Mouse (Mus musculus): ENCODE measurements around the gene Glg1. TPM values are rescaled to one million over a fixed set of nuclear protein-coding genes. Genes with fewer than 3 reads are reported as not detected.
"Not testable (repeated sequence)": the region's sequence is repeated elsewhere in the genome, so short reads cannot be mapped to it uniquely, and the experiment has no call there.

Glg1 gene
- total and polyA plus RNA-seq, 3 experiments: 13.8 to 32.2 (median 21.6) TPM

DNA sequence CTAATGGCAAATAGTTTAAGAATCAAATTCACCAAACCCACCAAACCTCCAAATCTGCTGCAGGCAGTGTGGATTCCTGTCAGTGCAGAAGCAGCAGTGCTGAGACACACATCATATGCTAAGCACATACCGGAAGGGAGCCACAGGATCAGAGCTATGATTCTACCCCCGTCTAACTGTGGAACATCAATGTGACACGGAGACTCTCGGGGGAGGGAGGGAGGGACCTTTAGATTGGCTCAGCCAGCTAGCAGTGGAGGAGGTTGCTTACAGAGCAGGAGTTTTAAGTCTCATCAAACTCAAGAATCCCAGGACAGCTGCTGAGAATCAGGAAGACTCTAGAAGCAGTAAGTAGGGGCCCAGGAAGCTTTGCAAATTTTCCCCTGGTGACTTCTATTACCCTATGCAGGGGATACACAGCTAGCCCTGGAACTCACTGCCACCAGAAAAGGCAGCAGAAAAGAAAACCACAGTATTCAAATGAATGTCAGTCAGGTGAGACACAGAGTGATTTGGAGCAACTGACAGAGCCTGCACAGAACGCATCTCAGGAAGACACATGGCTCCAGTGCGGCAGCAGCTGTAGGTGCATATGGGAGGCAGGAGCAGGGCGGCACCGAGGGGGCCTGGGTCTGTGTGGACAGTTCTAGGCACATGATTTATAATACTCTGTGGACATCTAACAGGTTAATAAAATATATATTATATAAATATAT is 103.1 kb downstream of the Glg1 start:
- in situ Hi-C loops (cut with MboI; ENCODE audit: low pct_ligation_motif_present, low pct_unique_long_range_greater_than_20kb, low sequenced_read_pairs): no loop called here

DNA sequence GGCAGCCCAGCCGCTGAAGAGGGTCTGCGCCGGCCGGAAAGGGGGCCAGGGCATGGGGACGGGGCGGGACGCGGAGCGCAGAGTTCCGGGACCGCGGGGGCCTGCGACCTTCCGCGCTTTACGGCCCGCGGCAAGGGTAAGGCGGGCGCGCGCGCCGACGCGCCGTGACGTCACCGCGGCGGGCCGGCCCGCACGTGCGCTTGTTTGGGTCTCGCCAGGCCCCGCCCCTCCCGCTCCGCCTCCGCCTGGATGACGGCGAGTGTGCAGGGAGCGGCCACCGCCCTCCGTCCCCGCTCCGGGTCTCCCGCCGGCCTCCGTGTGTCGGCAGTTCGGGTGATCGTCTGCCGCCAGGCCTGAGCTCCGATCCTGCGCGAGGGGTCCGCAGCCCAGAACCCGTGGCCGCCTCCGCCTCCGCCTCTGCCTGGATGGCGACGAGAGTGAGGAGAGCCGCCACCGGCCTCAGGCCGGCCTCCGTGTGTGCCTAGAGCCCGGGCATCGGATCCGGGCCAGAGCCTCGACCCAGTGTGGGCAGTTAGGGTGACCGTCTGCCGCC is 113.5 kb downstream of the Glg1 start:
- H3K4me3 ChIP-seq (replicated peaks in 1 of 3; ENCODE audit: low read depth in 2 of 3, low read length in 2 of 3, poor library complexity in 1 of 3): peak overlapping the region; percentile 48 to 74 (median 51)
- peak; percentile 81 for DNase-seq (ENCODE audit: extremely low read depth)
- in situ Hi-C loops (cut with MboI; ENCODE audit: low pct_ligation_motif_present, low pct_unique_long_range_greater_than_20kb, low sequenced_read_pairs); dilution Hi-C loops (cut with MboI; ENCODE audit: extremely low pct_ligation_motif_present, extremely low pct_unique_long_range_greater_than_20kb, low sequenced_read_pairs); H3K9me3 ChIP-seq (replicated peaks; ENCODE audit: low read length); H3K27me3 ChIP-seq (replicated peaks); H3K27ac ChIP-seq (ENCODE audit: insufficient read depth, low read depth): not testable (repeated sequence)
- H3K36me3 ChIP-seq (replicated peaks in 1 of 2; ENCODE audit: control insufficient read depth in 1 of 2, insufficient read depth in 1 of 2, low read length in 1 of 2): peaks cover 0 to 14% of the 10 kb centered on the region in 2 experiments
- TF ChIP-seq SIN3A (IDR thresholded peaks at IDR 0.05; ENCODE audit: low read length): peak; percentile 83
- TF ChIP-seq NRF1 (IDR thresholded peaks at IDR 0.05; ENCODE audit: low read depth, low read length): peak; percentile 56
- TF ChIP-seq ELF1 (IDR thresholded peaks at IDR 0.05; ENCODE audit: low read depth, low read length): peak; percentile 77
- TF ChIP-seq BHLHE40 (IDR thresholded peaks at IDR 0.05; ENCODE audit: low read depth, low read length): peak; percentile 96
- peak; percentile 37; the same call in 1 of the 2 replicates for TF ChIP-seq TCF12 (IDR thresholded peaks at IDR 0.05; ENCODE audit: low read depth, low read length)
- peak; percentile 50 for TF ChIP-seq HCFC1 (IDR thresholded peaks at IDR 0.05; ENCODE audit: low read depth, low read length)
- 0 out of 2 replicates have a peak, but pooled peaks have one; percentile 16 for TF ChIP-seq ZMIZ1 (IDR thresholded peaks at IDR 0.05; ENCODE audit: low read depth, low read length)
- peak; percentile 80; the same call in 1 of the 2 replicates for TF ChIP-seq MXI1 (IDR thresholded peaks at IDR 0.05; ENCODE audit: low read depth, low read length)
- TF ChIP-seq MAX (IDR thresholded peaks at IDR 0.05; ENCODE audit: low read length): peak; percentile 78
- peak overlapping the region; percentile 57 for H3K9ac ChIP-seq (ENCODE audit: insufficient read depth, low read depth)
- peak overlapping the region; percentile 89 for H3K4me2 ChIP-seq (ENCODE audit: insufficient read depth, low read depth, poor library complexity, severe bottlenecking)
- H3K4me1 ChIP-seq (ENCODE audit: control insufficient read depth in 1 of 2, insufficient read depth in 2 of 2): peaks cover 0 to 27% of the 10 kb centered on the region in 2 experiments; a peak in 2 of 4 replicates
- peaks cover 16% of the 10 kb centered on the region for H3K79me2 ChIP-seq (replicated peaks; ENCODE audit: control insufficient read depth, extremely low read depth, insufficient read depth, poor library complexity, severe bottlenecking)

More for the DNA sequence above, 103.1 kb downstream of the Glg1 start:
- H3K4me3 ChIP-seq (replicated peaks in 1 of 3; ENCODE audit: low read depth in 2 of 3, low read length in 2 of 3, poor library complexity in 1 of 3): no peak overlapping the region
- peak overlapping the region; percentile 61; the same call in 1 of the 2 replicates for H3K27ac ChIP-seq (ENCODE audit: insufficient read depth, low read depth)
- peaks cover 37 to 74% of the 10 kb centered on the region in 2 experiments for H3K36me3 ChIP-seq (replicated peaks in 1 of 2; ENCODE audit: control insufficient read depth in 1 of 2, insufficient read depth in 1 of 2, low read length in 1 of 2)
- DNase-seq (ENCODE audit: extremely low read depth): peak; percentile 81
- no peaks in the 10 kb centered on the region for H3K79me2 ChIP-seq (replicated peaks; ENCODE audit: control insufficient read depth, extremely low read depth, insufficient read depth, poor library complexity, severe bottlenecking)
- dilution Hi-C loops (cut with MboI; ENCODE audit: extremely low pct_ligation_motif_present, extremely low pct_unique_long_range_greater_than_20kb, low sequenced_read_pairs): no loop called here
- H3K9ac ChIP-seq (ENCODE audit: insufficient read depth, low read depth): no peak overlapping the region; the same call in 1 of the 2 replicates
- H3K27me3 ChIP-seq (replicated peaks): no peaks in the 10 kb centered on the region
- TF ChIP-seq ZKSCAN1 (IDR thresholded peaks at IDR 0.05; ENCODE audit: borderline replicate concordance, low read depth, low read length): no peak
- no peak for TF ChIP-seq E2F4 (IDR thresholded peaks at IDR 0.05; ENCODE audit: insufficient replicate concordance, low read depth, low read length)
- TF ChIP-seq SIN3A (IDR thresholded peaks at IDR 0.05; ENCODE audit: low read length): peak; percentile 45; the same call in 1 of the 2 replicates
- no peak for TF ChIP-seq HCFC1 (IDR thresholded peaks at IDR 0.05; ENCODE audit: low read depth, low read length)
- TF ChIP-seq MEF2A (IDR thresholded peaks at IDR 0.05; ENCODE audit: borderline replicate concordance, low read depth, low read length): peak; percentile 22; the same call in 1 of the 2 replicates
- peak; percentile 81; the same call in 1 of the 2 replicates for TF ChIP-seq MXI1 (IDR thresholded peaks at IDR 0.05; ENCODE audit: low read depth, low read length)
- TF ChIP-seq USF2 (conservative IDR thresholded peaks at IDR 0.05; ENCODE audit: low read depth, low read length): no peak
- peak; percentile 14; the same call in 1 of the 2 replicates for TF ChIP-seq IRF4 (IDR thresholded peaks at IDR 0.05; ENCODE audit: low read depth, low read length)
- peak; percentile 57; the same call in 1 of the 2 replicates for TF ChIP-seq MAX (IDR thresholded peaks at IDR 0.05; ENCODE audit: low read length)
- peak; percentile 82 for TF ChIP-seq BHLHE40 (IDR thresholded peaks at IDR 0.05; ENCODE audit: low read depth, low read length)
- peak; percentile 76 for TF ChIP-seq ETS1 (conservative IDR thresholded peaks at IDR 0.05; ENCODE audit: low read depth, low read length)
- TF ChIP-seq TCF12 (IDR thresholded peaks at IDR 0.05; ENCODE audit: low read depth, low read length): no peak
- TF ChIP-seq MYC (IDR thresholded peaks at IDR 0.05; ENCODE audit: low read depth, low read length): peak; percentile 46; the same call in 1 of the 2 replicates
- no peak for TF ChIP-seq POLR2A (IDR thresholded peaks at IDR 0.05; ENCODE audit: low read depth, low read length)
- no peak for TF ChIP-seq RCOR1 (conservative IDR thresholded peaks at IDR 0.05; ENCODE audit: low read depth, low read length)
- TF ChIP-seq EP300 (IDR thresholded peaks at IDR 0.05; ENCODE audit: low read length): peak; percentile 10; the same call in 1 of the 2 replicates
- H3K4me2 ChIP-seq (ENCODE audit: insufficient read depth, low read depth, poor library complexity, severe bottlenecking): peak overlapping the region; percentile 79
- H3K4me1 ChIP-seq (ENCODE audit: control insufficient read depth in 1 of 2, insufficient read depth in 2 of 2): peaks cover 8 to 36% of the 10 kb centered on the region in 2 experiments
- no peaks in the 10 kb centered on the region for H3K9me3 ChIP-seq (replicated peaks; ENCODE audit: low read length)
